Mouse (Mus musculus) CH12.LX (cell line): Measurements from ENCODE around the gene Ston1. TPM values are rescaled to one million over a fixed set of nuclear protein-coding genes. Genes with fewer than 3 reads are reported as not detected.

ENCODE experiments used
- DNase-seq: peaks from one replicate; pipeline ENCODE4 v3.0.0-alpha.2; 2013; ENCODE audit errors: extremely low read depth
- H3K27ac ChIP-seq: 2 replicates; pipeline ENCODE4 v1.5.1; 2012; ENCODE audit warnings: low read depth, mild to moderate bottlenecking, control low read depth, moderate library complexity; ENCODE audit not compliant: insufficient read depth
- H3K27me3 ChIP-seq: replicated peaks from 2 replicates; pipeline ENCODE3; 2012; ENCODE audit warnings: inconsistent platforms
- H3K36me3 ChIP-seq, 2 experiments: replicated peaks in 1 of 2; 2 replicates each; pipeline versions ENCODE3 to v1.6.1; 2012; ENCODE audit warnings: inconsistent platforms in 1 of 2, low read length in 1 of 2, mild to moderate bottlenecking in 1 of 2, mixed read lengths in 1 of 2, moderate library complexity in 1 of 2; ENCODE audit not compliant: control insufficient read depth in 1 of 2, insufficient read depth in 1 of 2
- H3K4me1 ChIP-seq, 2 experiments: 2 replicates each; pipeline ENCODE4 v1.6.1; 2012; ENCODE audit warnings: inconsistent platforms in 1 of 2, moderate library complexity in 1 of 2; ENCODE audit not compliant: insufficient read depth in 2 of 2, control insufficient read depth in 1 of 2
- H3K4me2 ChIP-seq: 2 replicates; pipeline ENCODE4 v1.6.1; 2012; ENCODE audit warnings: low read depth, mild to moderate bottlenecking, control low read depth; ENCODE audit not compliant: poor library complexity, insufficient read depth, severe bottlenecking
- H3K4me3 ChIP-seq, 3 experiments: fragments of 150-350 bp in 1 of 3; sonication (generic) in 1 of 3; replicated peaks in 1 of 3; 2 replicates each; pipeline versions ENCODE3 to v1.5.1; 2011 to 2012; ENCODE audit warnings: low read depth in 2 of 3, low read length in 2 of 3, mild to moderate bottlenecking in 2 of 3, moderate library complexity in 2 of 3, control low read depth in 1 of 3, improper control_type of control experiment in 1 of 3, inconsistent platforms in 1 of 3, mixed read lengths in 1 of 3; ENCODE audit not compliant: poor library complexity in 1 of 3
- H3K79me2 ChIP-seq: replicated peaks from 2 replicates; pipeline ENCODE4 v1.6.1; 2012; ENCODE audit warnings: mild to moderate bottlenecking, moderate library complexity; ENCODE audit not compliant: control insufficient read depth, poor library complexity, insufficient read depth, severe bottlenecking; ENCODE audit errors: extremely low read depth
- H3K9ac ChIP-seq: 2 replicates; pipeline ENCODE4 v1.6.1; 2012; ENCODE audit warnings: low read depth, mild to moderate bottlenecking, control low read depth, moderate library complexity; ENCODE audit not compliant: insufficient read depth
- H3K9me3 ChIP-seq: replicated peaks from 2 replicates; pipeline ENCODE3; 2012; ENCODE audit warnings: low read length, inconsistent platforms, mixed read lengths
- CHD1 ChIP-seq: IDR thresholded peaks from 2 replicates; pipeline ENCODE4 v1.6.1; 2012; ENCODE audit warnings: low read depth, low read length, improper control_type of control experiment, inconsistent platforms
- CTCF ChIP-seq, 2 experiments: IDR thresholded peaks in 1 of 2; conservative IDR thresholded peaks in 1 of 2; 2 replicates each; pipeline ENCODE4 v1.5.1; 2011 to 2012; ENCODE audit warnings: low read depth in 2 of 2, low read length in 2 of 2, improper control_type of control experiment in 1 of 2, inconsistent platforms in 1 of 2, mild to moderate bottlenecking in 1 of 2, moderate library complexity in 1 of 2
- MAFK ChIP-seq: IDR thresholded peaks from 2 replicates; pipeline ENCODE4 v1.6.1; 2011; ENCODE audit warnings: low read length, improper control_type of control experiment; ENCODE audit not compliant: insufficient replicate concordance
- MAX ChIP-seq: IDR thresholded peaks from 2 replicates; pipeline ENCODE4 v1.6.1; 2011; ENCODE audit warnings: low read length, improper control_type of control experiment
- MAZ ChIP-seq: IDR thresholded peaks from 2 replicates; pipeline ENCODE4 v1.6.1; 2012; ENCODE audit warnings: low read depth, mild to moderate bottlenecking, inconsistent platforms, low read length, improper control_type of control experiment, moderate library complexity
- MEF2A ChIP-seq: IDR thresholded peaks from 2 replicates; pipeline ENCODE4 v1.6.1; 2014; ENCODE audit warnings: low read depth, mild to moderate bottlenecking, inconsistent platforms, low read length, improper control_type of control experiment, borderline replicate concordance
- MXI1 ChIP-seq: IDR thresholded peaks from 2 replicates; pipeline ENCODE4 v1.6.1; 2011; ENCODE audit warnings: mild to moderate bottlenecking, low read depth, low read length, improper control_type of control experiment
- NELFE ChIP-seq: IDR thresholded peaks from 2 replicates; pipeline ENCODE4 v1.6.1; 2011; ENCODE audit warnings: low read depth, low read length, improper control_type of control experiment
- PAX5 ChIP-seq: IDR thresholded peaks from 2 replicates; pipeline ENCODE4 v1.6.1; 2012; ENCODE audit warnings: low read length, inconsistent platforms, mixed read lengths
- POLR2A ChIP-seq: IDR thresholded peaks from 2 replicates; pipeline ENCODE4 v1.6.1; 2011; ENCODE audit warnings: low read depth, mild to moderate bottlenecking, improper control_type of control experiment, low read length
- POLR2AphosphoS2 ChIP-seq: IDR thresholded peaks from 2 replicates; pipeline ENCODE4 v1.6.1; 2011; ENCODE audit warnings: low read depth, low read length, improper control_type of control experiment
- RAD21 ChIP-seq: IDR thresholded peaks from 2 replicates; pipeline ENCODE4 v1.6.1; 2011; ENCODE audit warnings: low read depth, mild to moderate bottlenecking, low read length, improper control_type of control experiment, moderate library complexity
- RCOR1 ChIP-seq: conservative IDR thresholded peaks from 2 replicates; pipeline ENCODE4 v1.6.1; 2012; ENCODE audit warnings: low read depth, mild to moderate bottlenecking, inconsistent platforms, low read length, improper control_type of control experiment
- SIN3A ChIP-seq: IDR thresholded peaks from 2 replicates; pipeline ENCODE4 v1.6.1; 2012; ENCODE audit warnings: low read length, improper control_type of control experiment, inconsistent platforms
- TBP ChIP-seq: conservative IDR thresholded peaks from 2 replicates; pipeline ENCODE4 v1.6.1; 2011; ENCODE audit warnings: low read depth, low read length, improper control_type of control experiment
- UBTF ChIP-seq: IDR thresholded peaks from 2 replicates; pipeline ENCODE4 v1.6.1; 2012; ENCODE audit warnings: low read depth, mild to moderate bottlenecking, inconsistent platforms, low read length, improper control_type of control experiment, moderate library complexity
- USF1 ChIP-seq: IDR thresholded peaks from 2 replicates; pipeline ENCODE4 v1.6.1; 2014; ENCODE audit warnings: low read depth, mild to moderate bottlenecking, inconsistent platforms, low read length, improper control_type of control experiment
- ZC3H11A ChIP-seq: IDR thresholded peaks from 2 replicates; pipeline ENCODE4 v1.6.1; 2012; ENCODE audit warnings: low read depth, mild to moderate bottlenecking, inconsistent platforms, low read length, improper control_type of control experiment
- ZKSCAN1 ChIP-seq: IDR thresholded peaks from 2 replicates; pipeline ENCODE4 v1.6.1; 2012; ENCODE audit warnings: low read depth, inconsistent platforms, low read length, improper control_type of control experiment, borderline replicate concordance
- dilution Hi-C: fragments of 300-500 bp; cut with MboI; formaldehyde crosslinking; loops from 2 replicates; pipeline ENCODE4 v1.14.3; 2020; ENCODE audit warnings: low sequenced_read_pairs; ENCODE audit not compliant: extremely low pct_unique_long_range_greater_than_20kb, extremely low pct_ligation_motif_present
- in situ Hi-C: fragments of 300-500 bp; cut with MboI; formaldehyde crosslinking; loops from 3 replicates; pipeline ENCODE4 v1.14.3; 2019; ENCODE audit warnings: low sequenced_read_pairs, low pct_ligation_motif_present, low pct_unique_long_range_greater_than_20kb, mixed read lengths
- polyA plus RNA-seq: library from polyadenylated mRNA; unstranded; fragments of >175 nt; gene quantifications from 2 replicates; pipeline ENCODE4 v1.2.1, GENCODE M21; 2012; ENCODE audit warnings: low read depth; ENCODE audit not compliant: insufficient read length
- total RNA-seq, 2 experiments: library from RNA; depleted of rRNA; stranded (reverse); fragments of 300-350 nt in 1 of 2; fragments of >200 nt in 1 of 2; gene quantifications; 2 replicates each; pipeline ENCODE4 v1.2.3; 2012 to 2014

Gene Ston1
- total and polyA plus RNA-seq, 3 experiments = 0.98 to 6.0 (median 1.1) TPM

GRCm38 (mm10) chr17:88629931-88630553, 32.6 kb downstream of the Ston1 start:
- Histone ChIP-seq H3K4me2 (no peak overlapping the region), H3K4me3 (no peak overlapping the region), H3K9ac (no peak overlapping the region), H3K27me3 (no peaks in the 10 kb centered on the region), H3K4me1 (peaks cover 0 to 9% of the 10 kb centered on the region in 2 experiments; a peak in 2 of 4 replicates), H3K27ac (no peak overlapping the region), H3K36me3 (peaks cover 0 to 3% of the 10 kb centered on the region in 2 experiments), H3K9me3 (no peaks in the 10 kb centered on the region), H3K79me2 (no peaks in the 10 kb centered on the region)
- TF ChIP-seq MXI1 (no peak), SIN3A (no peak), MAX (no peak), CHD1 (no peak), ZKSCAN1 (no peak), NELFE (no peak), MAZ (no peak), POLR2AphosphoS2 (no peak), ZC3H11A (no peak), MEF2A (no peak), MAFK (no peak), POLR2A (no peak), TBP (no peak), RCOR1 (no peak)
- DNase-seq = no peak
- dilution Hi-C loops (no loop called here), in situ Hi-C loops (loop anchor here (10.0 to 25.0 kb wide), 2 partner anchors 105 to 368 kb away; no protein-coding TSS in a partner anchor)

- Histone ChIP-seq H3K4me3 (no peak overlapping the region), H3K79me2 (no peaks in the 10 kb centered on the region), H3K4me1 (peaks cover 0 to 9% of the 10 kb centered on the region in 2 experiments; a peak in 2 of 4 replicates), H3K9me3 (no peaks in the 10 kb centered on the region), H3K9ac (no peak overlapping the region), H3K27me3 (no peaks in the 10 kb centered on the region), H3K4me2 (no peak overlapping the region), H3K36me3 (peaks cover 0 to 7% of the 10 kb centered on the region in 2 experiments), H3K27ac (no peak overlapping the region)
- dilution Hi-C loops = no loop called here
- no peak for DNase-seq
- in situ Hi-C loops = loop anchor here (10.0 to 25.0 kb wide), 2 partner anchors 106 to 368 kb away; no protein-coding TSS in a partner anchor
- TF ChIP-seq UBTF (no peak), TBP (no peak), PAX5 (no peak), USF1 (no peak), CTCF (conservative IDR thresholded peaks at IDR 0.05 in 1 of 2, IDR thresholded peaks at IDR 0.05 in 1 of 2; ENCODE audit: low read depth in 2 of 2, low read length in 2 of 2) (no peak), SIN3A (no peak), RAD21 (no peak), RCOR1 (no peak), MAFK (no peak), ZKSCAN1 (no peak)
Measured at GRCm38 (mm10) chr17:88630554-88630948, 33.1 kb downstream of the Ston1 start.
